Mouse (Mus musculus) C2C12 (cell line): ENCODE results near the gene Iah1. TPM values are rescaled to one million over a fixed set of nuclear protein-coding genes. Genes with fewer than 3 reads are reported as not detected.

Experiments
- H3K27me3 ChIP-seq: one replicate; pipeline ENCODE4 v1.6.1; 2011; ENCODE audit not compliant: control insufficient read depth, insufficient read depth, insufficient read length
- H3K36me3 ChIP-seq: one replicate; pipeline ENCODE4 v1.6.1; 2011; ENCODE audit not compliant: control insufficient read depth, insufficient read depth
- H3K4me3 ChIP-seq: one replicate; pipeline ENCODE4 v1.5.1; 2011; ENCODE audit warnings: mild to moderate bottlenecking, control low read depth; ENCODE audit not compliant: poor library complexity, insufficient read depth, severe bottlenecking
- H3K79me2 ChIP-seq: one replicate; pipeline ENCODE4 v1.6.1; 2011; ENCODE audit not compliant: control insufficient read depth, insufficient read depth
- H3K79me3 ChIP-seq: one replicate; pipeline ENCODE4 v1.6.1; 2011; ENCODE audit warnings: low read depth, control low read depth
- H3ac ChIP-seq: one replicate; pipeline ENCODE3; 2011; ENCODE audit warnings: low read depth; ENCODE audit not compliant: control insufficient read depth, insufficient read length
- CEBPB ChIP-seq: IDR thresholded peaks from one replicate; pipeline ENCODE4 v1.6.1; 2011; ENCODE audit warnings: low read depth, mild to moderate bottlenecking, control low read depth, moderate library complexity
- CTCF ChIP-seq: IDR thresholded peaks from one replicate; pipeline ENCODE4 v1.5.1; 2011; ENCODE audit not compliant: control insufficient read depth, insufficient read depth, insufficient read length
- FOSL1 ChIP-seq: IDR thresholded peaks from one replicate; pipeline ENCODE4 v1.8.0; 2011; ENCODE audit warnings: mild to moderate bottlenecking, low read length; ENCODE audit not compliant: poor library complexity, insufficient read depth, severe bottlenecking
- MAX ChIP-seq: IDR thresholded peaks from one replicate; pipeline ENCODE4 v1.6.1; 2011; ENCODE audit warnings: mild to moderate bottlenecking, control low read depth
- MYOD1 ChIP-seq: IDR thresholded peaks from one replicate; pipeline ENCODE4 v1.6.1; 2011; ENCODE audit warnings: low read depth; ENCODE audit not compliant: control insufficient read depth, insufficient read length
- MYOG ChIP-seq: IDR thresholded peaks from one replicate; pipeline ENCODE4 v1.6.1; 2011; ENCODE audit not compliant: control insufficient read depth, insufficient read length; ENCODE audit errors: extremely low read depth
- USF1 ChIP-seq: IDR thresholded peaks from one replicate; pipeline ENCODE4 v1.6.1; 2011; ENCODE audit warnings: low read depth, mild to moderate bottlenecking, control low read depth, moderate library complexity
- polyA plus RNA-seq: library from polyadenylated mRNA; unstranded; fragments of >200 nt; fragmentation: generic; extraction: Trizol; gene quantifications from one replicate; pipeline ENCODE4 v1.2.1, GENCODE M21; 2012; ENCODE audit warnings: missing spikeins

Iah1 gene
- polyA plus RNA-seq, 1 experiment, result 33.1 TPM

DNA sequence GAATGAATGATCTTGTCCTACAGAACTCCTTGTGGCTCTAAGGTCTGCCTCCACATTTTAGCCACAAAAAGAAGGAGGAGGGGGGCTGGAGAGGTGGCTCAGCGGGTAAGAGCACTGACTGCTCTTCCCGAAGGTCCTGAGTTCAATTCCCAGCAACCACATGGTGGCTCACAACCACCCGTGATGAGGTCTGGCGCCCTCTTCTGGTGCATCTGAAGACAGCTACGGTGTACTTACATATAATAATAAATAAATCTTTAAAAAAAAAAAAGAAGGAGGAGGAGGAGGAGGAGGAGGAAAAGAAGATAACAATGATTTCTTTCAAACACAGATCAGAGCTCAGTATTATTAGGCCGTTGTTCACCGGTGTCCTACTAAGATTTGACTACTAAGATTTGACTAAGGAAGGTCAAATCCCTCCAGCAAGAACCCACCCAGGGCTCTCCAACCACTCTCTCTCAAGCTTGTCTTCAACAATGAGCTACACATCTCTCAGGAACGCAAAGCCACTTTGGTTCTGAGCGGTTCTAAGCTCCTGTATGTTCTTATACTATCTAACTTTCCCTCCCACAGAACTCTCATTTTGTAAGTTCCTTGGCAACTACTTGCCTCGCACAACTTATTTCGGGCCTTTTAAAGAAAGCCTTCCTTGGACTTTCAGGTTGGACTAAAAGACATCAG, 31.3 kb upstream of the Iah1 start, which contains the start of gene Cpsf3:
Cpsf3 (plus strand) TSS at position 631 of the 681 bp plus-strand sequence.
- TF ChIP-seq FOSL1 (no peak), MYOD1 (no peak), MAX (no peak), CEBPB (no peak), MYOG (no peak), USF1 (no peak), CTCF (no peak)
- H3K79me3 ChIP-seq, result peaks cover 21% of the 10 kb centered on the region
- H3K4me3 ChIP-seq, result peak within 1 kb of the TSS; percentile 80
- H3K79me2 ChIP-seq, result peaks cover 50% of the 10 kb centered on the region
- H3K27me3 ChIP-seq, result no peaks in the 10 kb centered on the region
- peak within 1 kb of the TSS; percentile 95 for H3ac ChIP-seq
- H3K36me3 ChIP-seq, result peaks cover 10% of the 10 kb centered on the region

DNA sequence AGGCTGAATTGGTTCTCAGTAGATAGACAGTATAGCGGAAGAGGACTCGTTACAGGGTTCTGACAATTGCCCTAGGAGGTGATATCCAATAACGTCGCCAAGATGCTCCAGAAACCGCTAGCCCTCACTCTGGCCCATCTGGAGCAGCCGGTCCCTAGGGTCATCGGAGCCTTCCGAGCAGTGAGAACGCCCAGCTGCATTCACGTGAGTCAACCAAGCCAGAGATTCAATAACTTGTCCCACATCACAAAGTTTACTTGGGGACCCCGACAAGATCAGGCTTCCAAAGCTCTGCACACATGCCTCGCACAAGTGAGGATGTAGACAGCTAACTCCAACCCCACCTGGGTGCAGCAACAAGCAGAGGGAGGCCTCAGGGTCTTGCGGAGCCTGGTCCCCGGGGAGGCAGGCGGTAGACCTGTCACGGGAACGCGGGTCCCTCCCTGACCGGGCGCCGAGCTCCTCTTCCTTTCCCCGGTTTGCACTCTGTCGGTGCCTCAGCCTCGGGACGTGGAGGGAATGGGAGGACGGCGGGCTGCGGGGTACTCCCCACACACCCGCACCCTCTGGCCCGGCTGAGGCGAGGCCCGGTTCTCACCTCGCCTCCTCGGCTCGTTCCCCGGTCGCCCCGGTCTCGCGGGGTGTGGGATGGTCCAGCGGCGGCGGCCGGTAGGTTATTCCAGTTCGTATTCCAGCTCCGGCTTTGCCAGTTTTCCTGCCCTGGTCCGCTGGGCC, 30.5 kb upstream of the Iah1 start:
- H3K36me3 ChIP-seq, result peaks cover 16% of the 10 kb centered on the region
- no peaks in the 10 kb centered on the region for H3K27me3 ChIP-seq
- H3ac ChIP-seq, result peak overlapping the region; percentile 95
- peaks cover 21% of the 10 kb centered on the region for H3K79me3 ChIP-seq
- peak overlapping the region; percentile 80 for H3K4me3 ChIP-seq
- H3K79me2 ChIP-seq, result peaks cover 52% of the 10 kb centered on the region
- TF ChIP-seq MAX (no peak), MYOG (no peak), CEBPB (no peak), MYOD1 (no peak), CTCF (no peak), USF1 (no peak), FOSL1 (no peak)

GRCm38 (mm10) chr12:21286243-21286622, 30.0 kb upstream of the Iah1 start, which contains the start of gene Itgb1bp1:
TSS of gene Itgb1bp1 (minus strand) at chr12:21286284.
- no peaks in the 10 kb centered on the region for H3K27me3 ChIP-seq
- no peak for TF ChIP-seq MYOD1
- TF ChIP-seq MAX, result peak; percentile 48
- no peak for TF ChIP-seq USF1
- no peak for TF ChIP-seq CTCF
- TF ChIP-seq FOSL1, result no peak
- no peak for TF ChIP-seq CEBPB

DNA sequence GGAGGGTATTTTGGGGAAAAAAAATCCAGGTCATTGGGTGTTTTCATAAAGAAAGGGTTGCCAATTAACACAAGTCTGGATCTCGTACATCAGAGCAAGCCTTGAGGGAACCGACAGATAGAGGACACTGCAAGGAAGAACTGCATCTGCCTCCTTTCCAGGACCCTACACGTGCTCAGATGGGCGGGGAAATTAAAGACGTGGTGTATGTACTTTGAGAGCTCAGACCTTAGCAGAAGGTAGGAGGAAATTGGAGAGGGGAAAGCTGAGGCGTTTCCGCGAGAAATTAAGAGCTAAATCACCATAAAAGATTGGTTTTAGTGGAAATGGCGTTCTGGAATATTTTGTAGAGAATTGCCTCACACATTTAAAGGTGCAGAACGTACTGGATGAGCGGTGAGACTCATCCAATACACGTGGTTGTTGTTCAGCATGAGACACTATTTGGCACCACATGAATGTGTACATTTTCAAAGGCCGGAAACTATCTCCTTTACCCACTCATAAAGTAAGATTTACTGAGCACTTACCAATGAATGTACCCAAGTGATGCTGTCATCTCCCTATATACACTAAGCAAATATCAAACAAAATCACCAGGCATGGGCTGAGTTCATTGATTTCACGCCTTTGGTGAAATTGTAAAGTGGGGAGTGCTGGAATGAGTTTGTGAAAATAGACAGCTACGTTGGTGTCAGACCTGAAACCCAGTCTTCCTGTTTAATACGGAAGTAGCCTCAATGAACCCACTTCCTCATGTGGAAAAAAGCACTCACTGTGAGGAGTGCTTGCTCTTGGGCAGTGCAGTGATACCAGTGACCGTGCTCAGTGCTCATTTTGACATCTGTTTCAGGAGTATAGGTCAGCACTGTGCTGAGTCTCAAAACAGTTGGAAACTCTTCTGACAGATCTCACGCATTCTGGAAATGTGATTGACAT, 29.2 kb upstream of the Iah1 start:
- H3K79me3 ChIP-seq, result peaks cover 21% of the 10 kb centered on the region
- H3K79me2 ChIP-seq, result peaks cover 52% of the 10 kb centered on the region
- H3K4me3 ChIP-seq, result peak overlapping the region; percentile 80
- H3K36me3 ChIP-seq, result peaks cover 26% of the 10 kb centered on the region
- H3K27me3 ChIP-seq, result no peaks in the 10 kb centered on the region
- H3ac ChIP-seq, result peak overlapping the region; percentile 95
- no peak for TF ChIP-seq CEBPB
- no peak for TF ChIP-seq MYOG
- TF ChIP-seq USF1, result peak; percentile 40
- no peak for TF ChIP-seq FOSL1
- peak; percentile 91 for TF ChIP-seq MAX

More at GRCm38 (mm10) chr12:21286243-21286622, 30.0 kb upstream of the Iah1 start, which contains the start of gene Itgb1bp1:
- H3K79me2 ChIP-seq, result peaks cover 52% of the 10 kb centered on the region
- H3ac ChIP-seq, result peak within 1 kb of the TSS; percentile 95
- peaks cover 21% of the 10 kb centered on the region for H3K36me3 ChIP-seq
- peak within 1 kb of the TSS; percentile 80 for H3K4me3 ChIP-seq
- H3K79me3 ChIP-seq, result peaks cover 21% of the 10 kb centered on the region
